Mouse (Mus musculus) lung, embryonic 15.5 days (tissue): ENCODE measurements around the gene Olfr1325. TPM values are rescaled to one million over a fixed set of nuclear protein-coding genes. Genes with fewer than 3 reads are reported as not detected.
"Not testable (repeated sequence)": the region's sequence is repeated elsewhere in the genome, so short reads cannot be mapped to it uniquely, and the experiment has no call there.

ENCODE experiments used
- ATAC-seq: fragments of 200-750 bp; cut with Nextera tagmentation; 2 replicates; pipeline ENCODE4 v1.8.0; 2017; ENCODE audit warnings: moderate number of reproducible peaks, borderline replicate concordance; ENCODE audit not compliant: low FRiP score, low TSS enrichment; ENCODE audit errors: extremely low read depth
- H3K27ac ChIP-seq: fragments of 300-500 bp; sonication (generic); 2 replicates; pipeline ENCODE4 v1.5.1; 2015; ENCODE audit warnings: moderate library complexity, mild to moderate bottlenecking, inconsistent platforms
- H3K27me3 ChIP-seq: fragments of 300-500 bp; sonication (generic); 2 replicates; pipeline ENCODE4 v1.6.1; 2015; ENCODE audit warnings: inconsistent platforms
- H3K36me3 ChIP-seq: fragments of 300-500 bp; sonication (generic); 2 replicates; pipeline ENCODE4 v1.6.1; 2015; ENCODE audit warnings: inconsistent platforms
- H3K4me1 ChIP-seq: fragments of 300-500 bp; sonication (generic); 2 replicates; pipeline ENCODE4 v1.6.1; 2015; ENCODE audit warnings: inconsistent platforms
- H3K4me2 ChIP-seq: fragments of 300-500 bp; sonication (generic); 2 replicates; pipeline ENCODE4 v1.6.1; 2015; ENCODE audit warnings: inconsistent platforms, mild to moderate bottlenecking, moderate library complexity
- H3K4me3 ChIP-seq: fragments of 300-500 bp; sonication (generic); 2 replicates; pipeline ENCODE4 v1.5.1; 2015; ENCODE audit warnings: mild to moderate bottlenecking, inconsistent platforms
- H3K9ac ChIP-seq: fragments of 300-500 bp; sonication (generic); 2 replicates; pipeline ENCODE4 v1.6.1; 2015; ENCODE audit warnings: inconsistent platforms
- H3K9me3 ChIP-seq: fragments of 300-500 bp; sonication (generic); 2 replicates; pipeline ENCODE4 v1.6.1; 2016; ENCODE audit warnings: inconsistent platforms
- whole genome bisulfite sequencing: fragments of 180-500 bp; shearing (Covaris S2); methylation state at CpG from one replicate; pipeline ENCODE4 v1.1.7; 2015; 5-methylcytosine and 5-hydroxymethylcytosine counted together
- polyA plus RNA-seq: library from polyadenylated mRNA; unstranded; fragments of >200 nt; fragmentation: Nextera tagmentation; extraction: Ambion mirVana; gene quantifications from 2 replicates; pipeline ENCODE4 v1.2.1, GENCODE M21; 2015

Gene Olfr1325
- not detected in 2 replicates for polyA plus RNA-seq

- no peak within 1 kb of the TSS for H3K27ac ChIP-seq
- no peaks in the 10 kb centered on the region for H3K27me3 ChIP-seq
- no peak within 1 kb of the TSS for H3K4me2 ChIP-seq
- H3K9ac ChIP-seq = no peak within 1 kb of the TSS
- H3K9me3 ChIP-seq = no peaks in the 10 kb centered on the region
- whole genome bisulfite sequencing = 81% methylated on average over 2 of the region's 2 CpGs
- no peak within 1 kb of the TSS for H3K4me3 ChIP-seq
- no peaks in the 10 kb centered on the region for H3K36me3 ChIP-seq
- ATAC-seq = no peak
- H3K4me1 ChIP-seq = no peaks in the 10 kb centered on the region
Measured at GRCm38 (mm10) chrX:74592379-74592778, at the start of gene Olfr1325. Gene Olfr1325 (plus strand): TSS chrX:74592679.

DNA sequence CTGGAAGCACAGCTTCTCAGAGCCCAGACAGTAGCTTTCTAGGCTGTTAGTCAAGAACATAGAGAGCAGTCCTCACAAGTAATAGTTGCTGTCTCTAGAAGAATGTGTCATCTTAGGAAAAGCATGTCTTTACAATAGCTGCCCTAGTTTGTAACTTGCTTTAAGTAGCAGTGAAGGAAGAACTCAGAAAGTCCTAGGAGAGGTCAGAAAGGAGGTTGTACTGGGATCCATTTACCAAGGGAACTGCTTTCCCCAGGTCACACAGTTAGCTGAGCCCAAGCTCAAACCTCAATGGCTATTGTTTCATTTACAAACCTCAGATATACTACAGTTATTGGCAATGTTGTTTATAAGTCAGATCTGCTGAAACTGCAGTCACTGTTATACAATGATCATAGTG is 17.7 kb upstream of the Olfr1325 start, which contains the start of gene Olfr1326-ps1:
TSS of gene Olfr1326-ps1 (minus strand) at position 101 of the 400 bp plus-strand sequence.
- no peaks in the 10 kb centered on the region for H3K27me3 ChIP-seq
- H3K9ac ChIP-seq = no peak within 1 kb of the TSS
- no peaks in the 10 kb centered on the region for H3K4me1 ChIP-seq
- no peak within 1 kb of the TSS for H3K4me3 ChIP-seq
- ATAC-seq = no peak
- H3K4me2 ChIP-seq = no peak within 1 kb of the TSS
- no peaks in the 10 kb centered on the region for H3K36me3 ChIP-seq
- no peak within 1 kb of the TSS for H3K27ac ChIP-seq
- H3K9me3 ChIP-seq = no peaks in the 10 kb centered on the region

DNA sequence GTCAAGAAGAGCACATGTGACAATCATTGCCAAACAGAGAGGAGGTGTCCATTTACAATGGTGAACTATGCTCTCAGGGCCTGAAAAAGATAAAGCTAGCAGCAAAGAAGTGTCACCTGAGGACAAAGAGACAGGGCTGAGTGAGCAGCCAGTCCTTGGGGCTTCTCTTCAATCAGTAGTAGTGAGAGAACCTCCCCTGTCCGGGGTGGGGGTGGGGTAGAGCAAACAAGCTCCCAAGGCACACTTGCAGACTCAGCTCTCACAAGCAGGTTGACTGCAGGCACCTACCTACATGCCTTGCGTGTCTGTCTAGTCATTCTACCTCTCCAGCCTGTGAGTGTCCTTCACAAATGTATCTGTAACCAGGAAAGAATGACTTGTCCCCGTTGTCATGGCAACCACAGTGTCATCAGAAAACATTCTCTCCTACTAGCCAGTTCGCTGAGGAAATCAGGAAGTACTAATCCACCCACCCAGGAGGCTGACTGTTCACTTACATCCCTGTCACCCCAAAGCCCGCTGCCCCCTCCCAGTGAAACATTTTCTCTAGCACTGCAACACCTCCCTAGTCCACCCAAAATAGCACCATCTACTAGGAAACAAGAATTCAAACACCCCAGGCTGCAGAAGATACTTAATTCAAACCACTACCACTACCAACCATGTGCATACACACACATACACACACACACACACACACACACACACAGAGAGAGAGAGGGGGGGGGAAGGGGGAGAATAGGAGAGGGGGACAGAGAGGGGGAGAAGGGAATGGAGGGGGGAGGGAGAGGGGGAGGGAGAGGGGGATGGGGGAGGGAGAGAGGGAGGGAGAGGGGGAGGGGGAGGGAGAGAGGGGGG is 53.2 kb downstream of the Olfr1325 start, which contains the start of gene Gm5640:
TSS of gene Gm5640 (minus strand) at position 170 of the 858 bp plus-strand sequence.
- not testable (repeated sequence) for H3K9me3 ChIP-seq, ATAC-seq, H3K27me3 ChIP-seq, H3K4me3 ChIP-seq, H3K27ac ChIP-seq, H3K36me3 ChIP-seq, H3K4me2 ChIP-seq, H3K9ac ChIP-seq, H3K4me1 ChIP-seq
- WGBS = 39% methylated on average over 2 of the region's 5 CpGs

DNA sequence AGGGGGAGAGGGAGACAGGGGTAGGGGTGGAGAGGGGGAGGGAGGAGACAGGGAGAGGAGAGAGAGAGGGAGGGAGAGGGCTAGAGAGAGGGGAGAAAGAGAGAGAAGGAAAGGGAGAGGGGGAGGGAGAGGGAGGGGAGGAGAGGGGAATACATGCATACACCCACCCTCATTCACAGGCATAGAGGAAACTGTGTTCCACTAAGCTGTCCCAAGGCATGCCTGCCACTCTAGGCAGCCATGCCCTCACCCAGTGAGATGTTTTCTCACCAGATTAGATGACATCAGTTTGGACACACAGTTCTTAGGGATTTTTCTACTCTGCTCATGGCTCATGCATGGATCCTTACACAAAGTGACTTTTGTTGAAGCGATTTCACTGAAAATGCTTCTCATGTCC is 53.9 kb downstream of the Olfr1325 start:
- H3K27ac ChIP-seq, H3K4me1 ChIP-seq, H3K9ac ChIP-seq, ATAC-seq, H3K4me2 ChIP-seq, H3K27me3 ChIP-seq, H3K4me3 ChIP-seq, H3K9me3 ChIP-seq, H3K36me3 ChIP-seq: not testable (repeated sequence)
- no CpG with 5 or more reads among the region's 1 CpGs for WGBS

Other genes with a start within 250 kb of the Olfr1325 start
- gene Lage3, start 239.1 kb upstream of the Olfr1325 start, polyA plus RNA-seq = 104 and 119 TPM in 2 replicates
- 83.2 and 84.1 TPM in 2 replicates for gene Ubl4a, start 219.5 kb upstream of the Olfr1325 start, polyA plus RNA-seq
- gene Slc10a3, start 219.3 kb upstream of the Olfr1325 start, polyA plus RNA-seq = 21.0 and 21.1 TPM in 2 replicates
- 39.6 and 46.7 TPM in 2 replicates for gene Fam3a, start 199.4 kb upstream of the Olfr1325 start, polyA plus RNA-seq
- 18.5 and 18.6 TPM in 2 replicates for gene Ikbkg, start 199.4 kb upstream of the Olfr1325 start, polyA plus RNA-seq
- gene G6pdx, start 163.5 kb upstream of the Olfr1325 start, polyA plus RNA-seq = 46.8 and 51.5 TPM in 2 replicates
- not detected in 2 replicates for gene Gm6880, start 111.3 kb upstream of the Olfr1325 start, polyA plus RNA-seq
- not detected in 2 replicates for gene Olfr1326-ps1, start 17.8 kb upstream of the Olfr1325 start, polyA plus RNA-seq
- gene Gm5640, start 53.0 kb downstream of the Olfr1325 start, polyA plus RNA-seq = not detected in 2 replicates
- not detected in 2 replicates for gene Gm6890, start 148.2 kb downstream of the Olfr1325 start, polyA plus RNA-seq
- not detected in 2 replicates for gene Gm5936, start 244.5 kb downstream of the Olfr1325 start, polyA plus RNA-seq